Mouse (Mus musculus): Measurements from ENCODE around the gene Pno1. TPM values are rescaled to one million over a fixed set of nuclear protein-coding genes. Genes with fewer than 3 reads are reported as not detected.
A peak's percentile ranks its signal among the peaks of the same experiment; 100 is the strongest.

Gene Pno1
- polyA plus RNA-seq, 1 experiment from 2014 or later: 89.1 TPM

GRCm38 (mm10) chr11:17221126-17221525 lies 9.8 kb upstream of the Pno1 start:
- ATAC-seq (ENCODE audit: low FRiP score): no peak
- H3K4me2 ChIP-seq (replicated peaks; ENCODE audit: low read depth, low read length): no peak overlapping the region
- 96% methylated on average over 8 of the region's 8 CpGs for WGBS
- no peak overlapping the region for H3K9ac ChIP-seq (ENCODE audit: low read depth, low read length)
- no peak overlapping the region for H3K27ac ChIP-seq (ENCODE audit: low read depth, low read length)
- no peaks in the 10 kb centered on the region for H3K4me1 ChIP-seq (replicated peaks; ENCODE audit: control insufficient read depth, insufficient read depth, low read length)
- H3K36me3 ChIP-seq (ENCODE audit: control insufficient read depth, insufficient read depth, low read length): no peaks in the 10 kb centered on the region; the same call in 1 of the 2 replicates
- H3K4me3 ChIP-seq (ENCODE audit: low read depth, low read length): no peak overlapping the region
- no peaks in the 10 kb centered on the region for H3K27me3 ChIP-seq (ENCODE audit: control insufficient read depth, insufficient read depth, low read length)
- DNase-seq (ENCODE audit: low spot score): no peak
- H3K9me3 ChIP-seq (ENCODE audit: control insufficient read depth, low read length): no peaks in the 10 kb centered on the region

GRCm38 (mm10) chr11:17215475-17215874 lies 4.1 kb upstream of the Pno1 start:
- ATAC-seq (ENCODE audit: low FRiP score): no peak
- no peaks in the 10 kb centered on the region for H3K9me3 ChIP-seq (ENCODE audit: control insufficient read depth, low read length)
- no peaks in the 10 kb centered on the region for H3K36me3 ChIP-seq (ENCODE audit: control insufficient read depth, insufficient read depth, low read length)
- WGBS: 85% methylated on average over 3 of the region's 3 CpGs
- no peak overlapping the region for H3K9ac ChIP-seq (ENCODE audit: low read depth, low read length)
- no peak overlapping the region for H3K4me3 ChIP-seq (ENCODE audit: low read depth, low read length)
- no peak overlapping the region for H3K4me2 ChIP-seq (replicated peaks; ENCODE audit: low read depth, low read length)
- H3K27me3 ChIP-seq (ENCODE audit: control insufficient read depth, insufficient read depth, low read length): no peaks in the 10 kb centered on the region
- H3K27ac ChIP-seq (ENCODE audit: low read depth, low read length): no peak overlapping the region
- DNase-seq (ENCODE audit: low spot score): no peak
- no peaks in the 10 kb centered on the region for H3K4me1 ChIP-seq (replicated peaks; ENCODE audit: control insufficient read depth, insufficient read depth, low read length)

GRCm38 (mm10) chr11:17212903-17213509 lies 1.6 kb upstream of the Pno1 start:
- Histone ChIP-seq H3K27ac (ENCODE audit: low read depth, low read length) (no peak overlapping the region), H3K27me3 (ENCODE audit: control insufficient read depth, insufficient read depth, low read length) (no peaks in the 10 kb centered on the region), H3K9ac (ENCODE audit: low read depth, low read length) (no peak overlapping the region), H3K4me2 (replicated peaks; ENCODE audit: low read depth, low read length) (no peak overlapping the region), H3K36me3 (ENCODE audit: control insufficient read depth, insufficient read depth, low read length) (no peaks in the 10 kb centered on the region), H3K4me3 (ENCODE audit: low read depth, low read length) (no peak overlapping the region), H3K9me3 (ENCODE audit: control insufficient read depth, low read length) (no peaks in the 10 kb centered on the region), H3K4me1 (replicated peaks; ENCODE audit: control insufficient read depth, insufficient read depth, low read length) (no peaks in the 10 kb centered on the region)
- DNase-seq (ENCODE audit: low spot score): no peak
- ATAC-seq (ENCODE audit: low FRiP score): no peak
- WGBS: 88% methylated on average over 5 of the region's 5 CpGs

GRCm38 (mm10) chr11:17212141-17212495 lies 750 bp upstream of the Pno1 start:
- Histone ChIP-seq H3K4me1 (replicated peaks; ENCODE audit: control insufficient read depth, insufficient read depth, low read length) (no peaks in the 10 kb centered on the region), H3K27me3 (ENCODE audit: control insufficient read depth, insufficient read depth, low read length) (no peaks in the 10 kb centered on the region), H3K4me3 (ENCODE audit: low read depth, low read length) (peak overlapping the region; percentile 86), H3K36me3 (ENCODE audit: control insufficient read depth, insufficient read depth, low read length) (0 out of 2 replicates have a peak, but pooled peaks cover 2% of the 10 kb centered on the region), H3K9ac (ENCODE audit: low read depth, low read length) (peak overlapping the region; percentile 81), H3K27ac (ENCODE audit: low read depth, low read length) (0 out of 2 replicates have a peak overlapping the region, but pooled peaks have one; percentile 30), H3K4me2 (replicated peaks; ENCODE audit: low read depth, low read length) (peak overlapping the region; percentile 57), H3K9me3 (ENCODE audit: control insufficient read depth, low read length) (no peaks in the 10 kb centered on the region)
- 2% methylated on average over 10 of the region's 10 CpGs for WGBS
- DNase-seq (ENCODE audit: low spot score) (no peak), ATAC-seq (ENCODE audit: low FRiP score) (no peak)

GRCm38 (mm10) chr11:17202481-17202880 lies 8.9 kb downstream of the Pno1 start:
- DNase-seq (ENCODE audit: low spot score) (no peak), ATAC-seq (ENCODE audit: low FRiP score) (no peak)
- H3K4me2 ChIP-seq (replicated peaks; ENCODE audit: low read depth, low read length): no peak overlapping the region
- 88% methylated on average over 6 of the region's 6 CpGs for WGBS
- H3K4me1 ChIP-seq (replicated peaks; ENCODE audit: control insufficient read depth, insufficient read depth, low read length): no peaks in the 10 kb centered on the region
- no peak overlapping the region for H3K4me3 ChIP-seq (ENCODE audit: low read depth, low read length)
- H3K36me3 ChIP-seq (ENCODE audit: control insufficient read depth, insufficient read depth, low read length): 0 out of 2 replicates have a peak, but pooled peaks cover 2% of the 10 kb centered on the region
- no peaks in the 10 kb centered on the region for H3K9me3 ChIP-seq (ENCODE audit: control insufficient read depth, low read length)
- H3K27me3 ChIP-seq (ENCODE audit: control insufficient read depth, insufficient read depth, low read length): no peaks in the 10 kb centered on the region
- H3K9ac ChIP-seq (ENCODE audit: low read depth, low read length): no peak overlapping the region
- H3K27ac ChIP-seq (ENCODE audit: low read depth, low read length): no peak overlapping the region

- no peak for ATAC-seq (ENCODE audit: low FRiP score)
- 97% methylated on average over 4 of the region's 4 CpGs for WGBS
- Histone ChIP-seq H3K27me3 (ENCODE audit: control insufficient read depth, insufficient read depth, low read length) (no peaks in the 10 kb centered on the region), H3K9ac (ENCODE audit: low read depth, low read length) (no peak overlapping the region), H3K9me3 (ENCODE audit: control insufficient read depth, low read length) (no peaks in the 10 kb centered on the region), H3K4me1 (replicated peaks; ENCODE audit: control insufficient read depth, insufficient read depth, low read length) (no peaks in the 10 kb centered on the region), H3K27ac (ENCODE audit: low read depth, low read length) (no peak overlapping the region), H3K4me2 (replicated peaks; ENCODE audit: low read depth, low read length) (no peak overlapping the region), H3K4me3 (ENCODE audit: low read depth, low read length) (no peak overlapping the region), H3K36me3 (ENCODE audit: control insufficient read depth, insufficient read depth, low read length) (no peaks in the 10 kb centered on the region)
- no peak for DNase-seq (ENCODE audit: low spot score)
Measured at GRCm38 (mm10) chr11:17200936-17201335, 10.4 kb downstream of the Pno1 start.

GRCm38 (mm10) chr11:17199840-17200501 lies 11.4 kb downstream of the Pno1 start:
- Histone ChIP-seq H3K9me3 (ENCODE audit: control insufficient read depth, low read length) (no peaks in the 10 kb centered on the region), H3K4me3 (ENCODE audit: low read depth, low read length) (no peak overlapping the region), H3K4me2 (replicated peaks; ENCODE audit: low read depth, low read length) (no peak overlapping the region), H3K36me3 (ENCODE audit: control insufficient read depth, insufficient read depth, low read length) (0 out of 2 replicates have a peak, but pooled peaks cover 2% of the 10 kb centered on the region), H3K4me1 (replicated peaks; ENCODE audit: control insufficient read depth, insufficient read depth, low read length) (no peaks in the 10 kb centered on the region), H3K27me3 (ENCODE audit: control insufficient read depth, insufficient read depth, low read length) (no peaks in the 10 kb centered on the region), H3K27ac (ENCODE audit: low read depth, low read length) (no peak overlapping the region), H3K9ac (ENCODE audit: low read depth, low read length) (no peak overlapping the region)
- ATAC-seq (ENCODE audit: low FRiP score) (no peak), DNase-seq (ENCODE audit: low spot score) (no peak)
- 93% methylated on average over 3 of the region's 3 CpGs for WGBS

GRCm38 (mm10) chr11:17199170-17199569 lies 12.2 kb downstream of the Pno1 start:
- 92% methylated on average over 5 of the region's 5 CpGs for WGBS
- Histone ChIP-seq H3K27ac (ENCODE audit: low read depth, low read length) (no peak overlapping the region), H3K4me3 (ENCODE audit: low read depth, low read length) (no peak overlapping the region), H3K9ac (ENCODE audit: low read depth, low read length) (no peak overlapping the region), H3K36me3 (ENCODE audit: control insufficient read depth, insufficient read depth, low read length) (0 out of 2 replicates have a peak, but pooled peaks cover 2% of the 10 kb centered on the region), H3K4me2 (replicated peaks; ENCODE audit: low read depth, low read length) (no peak overlapping the region), H3K4me1 (replicated peaks; ENCODE audit: control insufficient read depth, insufficient read depth, low read length) (no peaks in the 10 kb centered on the region), H3K9me3 (ENCODE audit: control insufficient read depth, low read length) (no peaks in the 10 kb centered on the region), H3K27me3 (ENCODE audit: control insufficient read depth, insufficient read depth, low read length) (no peaks in the 10 kb centered on the region)
- no peak for ATAC-seq (ENCODE audit: low FRiP score)
- DNase-seq (ENCODE audit: low spot score): no peak
